Mouse (Mus musculus) stomach, embryonic 15.5 days (tissue): ENCODE measurements at regions not wholly inside any gene's neighbourhood (a gene's known extent, or its start where the extent isn't known, plus 50 kb on each side); places are given as distances from the start of the nearest gene placed in this dataset.
A peak's percentile ranks its signal among the peaks of the same experiment; 100 is the strongest.
"Not testable (repeated sequence)": the region's sequence is repeated elsewhere in the genome, so short reads cannot be mapped to it uniquely, and the experiment has no call there.

ENCODE experiments used
- ATAC-seq: fragments of 200-750 bp; cut with Nextera tagmentation; 2 replicates; pipeline ENCODE4 v1.8.0; 2017; ENCODE audit warnings: low read depth, moderate number of reproducible peaks, moderate TSS enrichment; ENCODE audit not compliant: insufficient read depth, low FRiP score
- H3K27ac ChIP-seq: fragments of 300-500 bp; sonication (generic); 2 replicates; pipeline ENCODE4 v1.5.1; 2015; ENCODE audit warnings: mild to moderate bottlenecking, inconsistent platforms
- H3K27me3 ChIP-seq: fragments of 300-500 bp; sonication (generic); replicated peaks from 2 replicates; pipeline ENCODE4 v1.6.1; 2015; ENCODE audit warnings: inconsistent platforms
- H3K36me3 ChIP-seq: fragments of 300-500 bp; sonication (generic); 2 replicates; pipeline ENCODE4 v1.6.1; 2015; ENCODE audit warnings: inconsistent platforms
- H3K4me1 ChIP-seq: fragments of 300-500 bp; sonication (generic); 2 replicates; pipeline ENCODE4 v1.6.1; 2015; ENCODE audit warnings: inconsistent platforms
- H3K4me2 ChIP-seq: fragments of 300-500 bp; sonication (generic); 2 replicates; pipeline ENCODE4 v1.6.1; 2015; ENCODE audit warnings: mild to moderate bottlenecking, inconsistent platforms
- H3K4me3 ChIP-seq: fragments of 300-500 bp; sonication (generic); replicated peaks from 2 replicates; pipeline ENCODE4 v1.5.1; 2015; ENCODE audit warnings: inconsistent platforms
- H3K9ac ChIP-seq: fragments of 300-500 bp; sonication (generic); 2 replicates; pipeline ENCODE4 v1.6.1; 2015; ENCODE audit warnings: inconsistent platforms
- H3K9me3 ChIP-seq: fragments of 300-500 bp; sonication (generic); 2 replicates; pipeline ENCODE4 v1.6.1; 2016; ENCODE audit warnings: inconsistent platforms
- WGBS: fragments of 180-500 bp; shearing (Covaris S2); methylation state at CpG from one replicate; pipeline ENCODE4 v1.1.7; 2015; 5-methylcytosine and 5-hydroxymethylcytosine counted together

DNA sequence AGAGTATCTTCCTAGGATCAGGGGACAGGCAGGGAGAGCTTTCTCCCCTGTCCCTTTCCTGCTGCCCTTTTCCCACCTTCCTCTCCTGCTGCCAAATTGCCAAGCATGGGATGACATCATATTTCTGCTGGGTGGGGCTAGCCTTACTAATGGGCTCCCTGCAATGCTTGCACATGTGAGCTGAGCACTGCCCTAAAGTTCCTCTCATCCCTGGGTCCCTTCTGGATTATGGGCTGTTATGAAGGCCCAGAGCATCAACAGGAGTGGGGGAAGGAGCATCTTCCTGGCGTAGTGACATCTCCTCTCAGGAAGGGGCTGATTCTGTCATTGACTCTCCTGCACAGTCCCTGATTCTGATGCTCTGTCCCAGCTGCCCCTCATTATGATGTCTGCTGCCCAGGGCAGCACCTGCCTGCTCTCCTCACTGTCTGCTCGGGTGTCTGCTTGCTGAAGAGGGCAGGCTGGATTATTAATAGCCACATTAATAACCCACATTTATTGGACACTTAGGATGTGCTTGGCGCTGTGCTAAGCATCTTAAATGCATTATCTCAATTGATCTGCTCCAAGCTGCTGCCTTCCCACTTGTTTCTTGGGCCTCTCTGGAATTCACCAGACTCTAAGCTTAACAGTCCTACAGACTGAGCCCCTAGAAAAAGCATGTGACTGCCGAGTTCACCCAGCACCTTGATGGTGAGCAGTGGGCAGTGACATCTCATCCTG lies 219.1 kb downstream of the Tpra1 start:
- no peaks in the 10 kb centered on the region for H3K36me3 ChIP-seq
- H3K27ac ChIP-seq, result no peak overlapping the region
- no peak overlapping the region for H3K9ac ChIP-seq
- H3K27me3 ChIP-seq, result no peaks in the 10 kb centered on the region
- H3K4me1 ChIP-seq, result no peaks in the 10 kb centered on the region
- ATAC-seq, result no peak
- H3K4me2 ChIP-seq, result no peak overlapping the region
- H3K4me3 ChIP-seq, result no peak overlapping the region
- 54% methylated on average over 4 of the region's 4 CpGs for WGBS
- no peaks in the 10 kb centered on the region for H3K9me3 ChIP-seq

DNA sequence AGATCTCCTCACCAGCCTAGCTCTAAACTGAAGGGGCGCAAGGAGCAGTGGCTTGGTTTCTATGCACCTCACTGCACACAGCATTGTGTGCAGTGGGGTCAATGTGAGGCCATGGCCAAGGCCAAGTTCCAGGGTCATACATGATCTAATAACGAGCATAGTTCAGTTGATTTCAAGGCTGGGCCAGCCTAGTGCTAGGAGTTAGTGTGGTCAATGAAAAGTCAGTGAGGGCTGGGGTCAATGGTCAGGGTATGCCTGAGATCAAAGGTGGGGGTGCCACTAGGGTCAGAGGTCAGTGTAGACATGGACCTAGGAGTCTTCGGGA lies 219.7 kb downstream of the Tpra1 start:
- ATAC-seq, result no peak; the same call in 1 of the 2 replicates
- Histone ChIP-seq H3K4me3 (no peak overlapping the region), H3K9ac (no peak overlapping the region), H3K27ac (no peak overlapping the region), H3K36me3 (no peaks in the 10 kb centered on the region), H3K9me3 (no peaks in the 10 kb centered on the region), H3K27me3 (no peaks in the 10 kb centered on the region), H3K4me2 (no peak overlapping the region), H3K4me1 (no peaks in the 10 kb centered on the region)
- WGBS, result 69% methylated on average over 3 of the region's 3 CpGs

DNA sequence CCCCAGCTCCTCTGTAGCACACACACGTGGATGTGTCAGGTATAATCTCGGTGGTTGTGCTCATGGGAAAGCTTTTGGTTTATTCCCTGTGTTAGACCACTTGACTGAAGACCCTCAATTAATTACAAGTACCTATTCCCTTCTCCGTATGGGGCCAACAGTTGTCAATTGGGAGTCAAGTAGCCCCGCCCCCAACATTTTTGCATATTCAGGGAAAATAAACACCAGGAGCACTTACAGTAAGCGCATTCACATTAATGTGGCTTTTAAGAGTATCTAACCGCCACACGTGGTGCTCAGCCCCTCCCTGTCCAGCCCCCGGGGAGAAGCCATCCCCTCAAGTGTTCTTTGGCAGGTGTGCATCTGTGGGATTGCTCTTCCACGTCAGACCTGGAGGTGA lies 223.9 kb downstream of the Tpra1 start:
- Histone ChIP-seq H3K27me3 (no peaks in the 10 kb centered on the region), H3K36me3 (no peaks in the 10 kb centered on the region), H3K9ac (no peak overlapping the region), H3K4me3 (no peak overlapping the region), H3K4me1 (no peaks in the 10 kb centered on the region), H3K27ac (no peak overlapping the region), H3K9me3 (no peaks in the 10 kb centered on the region), H3K4me2 (no peak overlapping the region)
- WGBS, result 47% methylated on average over 9 of the region's 9 CpGs
- ATAC-seq, result no peak

- not testable (repeated sequence) for H3K4me2 ChIP-seq, ATAC-seq, H3K36me3 ChIP-seq, H3K9me3 ChIP-seq, H3K9ac ChIP-seq, H3K4me1 ChIP-seq, H3K27me3 ChIP-seq, H3K27ac ChIP-seq, H3K4me3 ChIP-seq
- 49% methylated on average over 5 of the region's 5 CpGs for WGBS
Observed at GRCm38 (mm10) chr6:89128141-89128540, 226.1 kb downstream of the Tpra1 start.

- H3K4me3 ChIP-seq, result no peak overlapping the region
- ATAC-seq, result no peak
- H3K27me3 ChIP-seq, result no peaks in the 10 kb centered on the region
- H3K4me1 ChIP-seq, result no peaks in the 10 kb centered on the region
- no peak overlapping the region for H3K27ac ChIP-seq
- WGBS, result 70% methylated on average over 3 of the region's 3 CpGs
- H3K9ac ChIP-seq, result no peak overlapping the region
- no peak overlapping the region for H3K4me2 ChIP-seq
- no peaks in the 10 kb centered on the region for H3K9me3 ChIP-seq
- H3K36me3 ChIP-seq, result no peaks in the 10 kb centered on the region
Observed at GRCm38 (mm10) chr6:89140469-89140868, 222.0 kb downstream of the Plxna1 start.

GRCm38 (mm10) chr6:89153027-89153662 lies 209.3 kb downstream of the Plxna1 start:
- H3K36me3 ChIP-seq, result no peaks in the 10 kb centered on the region
- H3K9me3 ChIP-seq, result no peaks in the 10 kb centered on the region
- H3K4me3 ChIP-seq, result no peak overlapping the region
- no peak overlapping the region for H3K9ac ChIP-seq
- no peak overlapping the region for H3K27ac ChIP-seq
- 51% methylated on average over 11 of the region's 11 CpGs for WGBS
- no peaks in the 10 kb centered on the region for H3K27me3 ChIP-seq
- ATAC-seq, result peak; percentile 56; the same call in 1 of the 2 replicates
- H3K4me2 ChIP-seq, result no peak overlapping the region
- H3K4me1 ChIP-seq, result no peaks in the 10 kb centered on the region

- no peak for ATAC-seq
- 68% methylated on average over 1 of the region's 1 CpGs for WGBS
Observed at GRCm38 (mm10) chr6:89157501-89157900, 204.9 kb downstream of the Plxna1 start.

DNA sequence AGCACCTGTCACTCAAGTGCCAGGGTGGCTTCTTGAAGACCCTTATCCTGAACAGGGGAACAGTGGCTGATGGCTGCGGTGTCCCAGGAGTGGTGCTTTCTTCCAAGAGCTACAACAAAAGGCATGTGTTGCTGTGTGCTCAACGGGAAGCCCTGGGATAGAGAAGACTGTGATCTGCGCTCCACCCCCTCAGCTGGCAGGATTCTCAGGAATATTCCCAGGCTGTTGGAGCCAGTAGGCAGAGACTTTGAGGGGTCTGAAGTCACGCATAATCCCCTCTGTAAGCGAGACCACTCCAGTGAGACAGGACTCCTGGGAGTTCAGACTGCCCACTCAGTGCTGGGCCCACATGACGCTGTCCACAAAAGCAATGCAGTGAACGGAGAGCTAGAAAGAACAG lies 202.4 kb downstream of the Plxna1 start:
- WGBS, result 68% methylated on average over 7 of the region's 7 CpGs
- no peaks in the 10 kb centered on the region for H3K9me3 ChIP-seq
- H3K4me1 ChIP-seq, result no peaks in the 10 kb centered on the region
- no peaks in the 10 kb centered on the region for H3K36me3 ChIP-seq
- H3K27ac ChIP-seq, result no peak overlapping the region
- no peak overlapping the region for H3K4me3 ChIP-seq
- H3K9ac ChIP-seq, result no peak overlapping the region
- ATAC-seq, result no peak
- H3K4me2 ChIP-seq, result no peak overlapping the region
- H3K27me3 ChIP-seq, result no peaks in the 10 kb centered on the region

More at GRCm38 (mm10) chr6:89157501-89157900, 204.9 kb downstream of the Plxna1 start:
- H3K27ac ChIP-seq, result no peak overlapping the region
- no peak overlapping the region for H3K9ac ChIP-seq
- H3K9me3 ChIP-seq, result no peaks in the 10 kb centered on the region
- no peaks in the 10 kb centered on the region for H3K4me1 ChIP-seq
- H3K4me3 ChIP-seq, result no peak overlapping the region
- no peaks in the 10 kb centered on the region for H3K27me3 ChIP-seq
- no peaks in the 10 kb centered on the region for H3K36me3 ChIP-seq
- H3K4me2 ChIP-seq, result no peak overlapping the region

DNA sequence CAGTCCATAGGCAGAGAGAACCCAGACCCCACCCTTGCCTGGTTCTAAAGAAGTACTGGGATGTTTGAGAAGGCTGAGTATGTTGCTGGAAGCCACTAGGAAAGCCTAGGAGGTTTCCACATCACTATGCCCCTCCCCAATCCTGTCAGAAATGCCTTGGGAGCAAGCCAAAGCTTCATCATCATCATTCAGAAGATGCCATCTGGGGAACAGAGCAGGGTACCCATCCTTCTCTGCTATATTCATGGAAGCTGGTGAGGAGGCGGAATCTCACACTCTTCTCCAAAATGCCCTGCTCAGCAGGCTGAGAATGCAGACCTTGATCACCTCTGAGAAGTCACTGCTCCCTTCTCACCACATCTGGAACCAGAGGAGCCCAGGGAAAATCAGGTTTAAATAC lies 200.7 kb downstream of the Plxna1 start:
- Histone ChIP-seq H3K4me1 (no peaks in the 10 kb centered on the region), H3K36me3 (no peaks in the 10 kb centered on the region), H3K27me3 (no peaks in the 10 kb centered on the region), H3K4me3 (no peak overlapping the region), H3K9ac (no peak overlapping the region), H3K27ac (no peak overlapping the region), H3K9me3 (no peaks in the 10 kb centered on the region), H3K4me2 (no peak overlapping the region)
- 88% methylated on average over 1 of the region's 1 CpGs for WGBS
- no peak for ATAC-seq

DNA sequence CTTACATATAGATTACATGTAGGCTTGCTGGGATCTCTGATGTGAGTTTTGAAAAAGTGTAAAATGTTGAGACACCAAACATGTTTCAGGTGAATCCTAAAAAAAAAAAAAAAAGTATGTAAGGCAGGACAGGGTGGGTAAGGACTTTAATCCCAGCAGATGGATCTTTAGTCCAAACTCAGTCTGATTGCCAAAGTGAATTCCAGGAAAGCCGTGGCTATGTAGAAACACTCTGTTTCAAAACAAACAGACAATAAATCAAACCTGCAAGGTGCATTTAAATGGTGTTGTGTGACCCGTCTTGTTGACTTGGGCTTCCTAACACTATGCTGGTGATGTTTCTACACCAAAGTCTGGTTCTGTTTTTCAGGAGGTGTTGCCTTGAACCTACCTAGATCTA lies 192.9 kb downstream of the Plxna1 start:
- Histone ChIP-seq H3K36me3 (no peaks in the 10 kb centered on the region), H3K27me3 (no peaks in the 10 kb centered on the region), H3K27ac (no peak overlapping the region), H3K4me3 (no peak overlapping the region), H3K9me3 (no peaks in the 10 kb centered on the region), H3K9ac (no peak overlapping the region), H3K4me1 (no peaks in the 10 kb centered on the region), H3K4me2 (no peak overlapping the region)
- ATAC-seq, result no peak
- WGBS, result 34% methylated on average over 2 of the region's 2 CpGs

GRCm38 (mm10) chr6:89184920-89185319 lies 177.5 kb downstream of the Plxna1 start:
- not testable (repeated sequence) for H3K27ac ChIP-seq, H3K4me2 ChIP-seq, H3K4me3 ChIP-seq, H3K36me3 ChIP-seq, ATAC-seq, H3K27me3 ChIP-seq, H3K4me1 ChIP-seq, H3K9ac ChIP-seq, H3K9me3 ChIP-seq
- WGBS, result no CpG with 5 or more reads among the region's 7 CpGs

DNA sequence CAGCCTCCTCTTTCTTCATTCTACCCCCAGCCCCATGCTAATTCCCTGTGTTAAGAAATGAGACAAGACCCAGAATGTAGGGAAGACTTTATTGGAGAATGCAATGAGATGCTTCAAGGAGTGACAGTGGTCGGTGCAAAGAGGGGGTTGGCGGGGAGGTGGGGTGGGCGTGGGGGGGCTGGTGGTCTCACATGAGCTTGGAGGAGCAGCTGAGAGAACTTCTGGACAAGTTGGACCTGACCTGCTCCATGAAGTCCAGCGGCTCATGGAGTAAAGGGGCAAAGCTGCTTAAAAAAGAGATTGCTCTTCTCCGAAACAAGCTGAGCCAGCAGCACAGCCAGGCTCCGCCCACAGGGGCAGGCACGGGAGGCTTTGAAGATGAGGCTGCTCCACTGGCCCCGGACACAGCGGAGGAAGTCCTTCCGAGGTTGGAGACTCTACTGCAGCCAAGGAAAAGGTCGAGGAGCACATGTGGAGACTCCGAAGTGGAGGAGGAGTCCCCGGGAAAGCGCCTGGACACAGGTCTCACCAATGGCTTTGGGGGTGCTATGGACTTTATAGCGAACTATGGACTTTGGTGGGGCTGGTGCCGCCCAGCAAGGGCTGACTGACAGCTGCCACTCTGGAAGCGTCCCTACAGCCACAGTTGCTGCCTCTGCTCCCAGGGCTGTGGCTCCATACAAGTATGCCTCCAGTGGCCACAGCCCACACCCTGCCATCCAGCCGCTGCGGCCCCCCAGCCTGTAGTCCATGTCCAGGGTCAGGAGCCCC lies 161.7 kb downstream of the Plxna1 start:
- H3K9me3 ChIP-seq, H3K4me1 ChIP-seq, H3K36me3 ChIP-seq, ATAC-seq, H3K9ac ChIP-seq, H3K4me3 ChIP-seq, H3K27ac ChIP-seq, H3K27me3 ChIP-seq: not testable (repeated sequence)
- H3K4me2 ChIP-seq, result peak overlapping the region; percentile 35
- 13% methylated on average over 19 of the region's 19 CpGs for WGBS
